Mouse (Mus musculus): ENCODE data around the gene Amz1. TPM values are rescaled to one million over a fixed set of nuclear protein-coding genes. Genes with fewer than 3 reads are reported as not detected.
A peak's percentile ranks its signal among the peaks of the same experiment; 100 is the strongest.

Amz1 gene
- total RNA-seq (2021) (1 to 10 TPM in 1 of 2 experiments, under 1 TPM in 1; 0.52 to 1.1 TPM), polyA plus RNA-seq (2012; rRNA removed) (1.5 and 1.6 TPM in 2 replicates)
- long read RNA-seq, partial matches to known transcripts: 1 of 1 reads
- long read RNA-seq, other reads (novel, unspliced or antisense): 0 of 1 reads

DNA sequence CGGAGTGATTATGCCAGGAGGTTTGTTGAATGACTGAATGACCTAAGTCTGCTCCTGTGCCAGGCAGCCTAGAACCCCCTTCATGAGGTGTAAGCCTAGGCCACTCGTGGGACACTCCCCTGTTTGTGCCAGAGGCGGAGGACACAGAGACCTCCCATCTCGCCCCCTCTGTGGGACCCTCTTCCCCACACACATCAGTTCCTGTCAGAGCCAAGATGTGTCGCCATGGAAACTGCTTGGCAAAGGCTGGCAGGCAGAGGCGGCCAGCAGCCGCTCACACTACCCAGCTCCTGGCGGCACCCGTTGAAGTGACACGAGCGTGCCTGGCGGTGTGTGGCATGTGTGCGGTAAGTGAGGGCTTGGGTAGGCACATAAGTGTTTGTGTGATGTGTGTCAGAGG, at the start of gene Amz1:
Gene Amz1 (plus strand): TSS at position 306 of the 400 bp plus-strand sequence.
- no peak for DNase-seq

DNA sequence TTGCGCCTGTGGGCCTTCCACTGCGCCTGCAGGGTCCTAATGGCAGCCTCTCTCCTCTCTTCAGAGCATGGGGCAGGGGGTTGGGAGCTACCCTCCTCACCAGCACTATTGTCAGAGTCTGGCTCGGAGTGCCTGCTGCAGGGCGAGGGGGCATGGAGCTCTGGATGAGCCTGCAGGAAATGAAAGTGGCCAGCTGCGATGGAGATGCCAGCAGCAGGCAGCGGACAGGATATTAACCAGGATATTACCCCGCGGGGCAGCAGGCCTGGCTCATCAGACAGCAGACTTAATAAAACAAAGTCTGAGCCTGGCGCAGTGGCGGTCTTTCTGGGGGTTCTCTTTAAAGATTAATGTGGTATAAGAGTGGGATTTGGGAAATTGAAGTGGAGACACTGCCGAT, 48.8 kb upstream of the Amz1 start:
- no peak for DNase-seq

GRCm38 (mm10) chr5:140675640-140676039, 48.3 kb upstream of the Amz1 start:
- no peak for DNase-seq

- no peak for DNase-seq
Measured at GRCm38 (mm10) chr5:140677137-140677536, 46.8 kb upstream of the Amz1 start.

DNA sequence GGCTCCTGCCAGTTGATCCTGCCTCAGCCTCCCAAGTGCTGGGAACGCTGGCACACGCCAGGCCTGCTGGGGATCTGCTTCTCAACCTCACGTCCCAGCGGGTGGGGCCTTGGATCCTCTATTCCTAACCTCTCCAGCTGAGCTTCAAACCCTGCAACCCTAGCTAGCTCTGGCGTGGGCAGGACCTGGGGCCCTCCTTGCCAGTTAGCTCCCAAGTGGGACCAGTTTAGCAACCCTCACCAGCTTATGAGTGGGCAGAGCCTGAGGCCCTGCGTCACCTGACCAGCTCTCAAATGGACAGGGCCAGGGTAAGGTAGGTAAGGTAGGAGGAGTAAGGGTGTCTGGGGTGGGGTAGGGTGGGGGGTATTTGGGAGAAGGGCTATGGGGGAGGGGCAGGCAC, 43.9 kb upstream of the Amz1 start:
- peak; percentile 28 for DNase-seq

- DNase-seq: no peak
Measured at GRCm38 (mm10) chr5:140680950-140681349, 43.0 kb upstream of the Amz1 start.

- no peak for DNase-seq
Measured at GRCm38 (mm10) chr5:140682113-140682512, 41.8 kb upstream of the Amz1 start.

- no peak for DNase-seq
Measured at GRCm38 (mm10) chr5:140684343-140685148, 39.4 kb upstream of the Amz1 start.

DNA sequence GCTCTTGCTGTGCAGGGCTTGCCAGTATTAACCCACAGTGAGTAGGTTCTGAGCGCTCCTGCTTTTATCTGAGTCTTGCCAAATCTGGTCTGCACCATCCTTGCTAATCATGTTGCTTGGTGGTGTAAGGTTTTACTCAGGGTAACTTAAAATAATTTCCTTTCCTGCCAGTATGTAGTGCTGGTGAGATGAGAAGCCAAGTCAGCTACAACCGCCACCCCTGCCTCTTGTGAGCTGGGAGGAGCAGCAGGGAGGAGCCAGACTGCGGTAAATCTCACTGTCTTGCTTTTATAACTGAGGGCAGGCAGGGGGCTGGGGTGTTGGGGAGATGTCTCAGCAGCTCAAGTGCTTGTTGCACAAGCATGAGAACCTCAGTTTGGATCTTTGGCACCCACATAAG, 35.5 kb upstream of the Amz1 start:
- no peak for DNase-seq

GRCm38 (mm10) chr5:140695987-140696386, 27.9 kb upstream of the Amz1 start:
- no peak for DNase-seq

- DNase-seq: no peak
Measured at GRCm38 (mm10) chr5:140699776-140700175, 24.2 kb upstream of the Amz1 start.

GRCm38 (mm10) chr5:140701661-140702060, 22.3 kb upstream of the Amz1 start:
- DNase-seq: no peak

DNA sequence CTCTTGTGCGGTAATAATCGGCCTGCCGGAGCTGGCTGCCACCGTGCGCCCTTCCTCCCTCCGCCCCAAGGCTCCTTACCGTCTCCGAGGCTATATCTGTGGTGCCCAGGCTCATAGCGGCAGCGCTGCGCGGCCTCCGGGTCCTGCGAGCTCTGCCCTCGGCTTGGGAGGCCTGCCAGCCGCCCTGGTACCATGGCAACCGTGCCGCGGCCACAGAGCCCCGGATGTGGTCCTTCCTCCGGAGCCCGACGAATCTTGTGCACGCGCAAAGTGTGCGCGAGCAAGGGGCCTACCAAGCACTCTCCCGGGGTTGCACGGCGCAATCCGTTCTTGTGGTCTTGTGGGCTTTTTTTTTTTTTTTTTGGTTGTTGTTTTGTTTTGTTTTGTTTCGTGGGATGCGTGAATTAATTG, 21.8 kb upstream of the Amz1 start, which contains the start of gene Iqce:
Gene Iqce (minus strand): TSS at position 276 of the 411 bp plus-strand sequence.
- DNase-seq: peak; percentile 98

GRCm38 (mm10) chr5:140702618-140703175, 21.2 kb upstream of the Amz1 start:
- DNase-seq: no peak

DNA sequence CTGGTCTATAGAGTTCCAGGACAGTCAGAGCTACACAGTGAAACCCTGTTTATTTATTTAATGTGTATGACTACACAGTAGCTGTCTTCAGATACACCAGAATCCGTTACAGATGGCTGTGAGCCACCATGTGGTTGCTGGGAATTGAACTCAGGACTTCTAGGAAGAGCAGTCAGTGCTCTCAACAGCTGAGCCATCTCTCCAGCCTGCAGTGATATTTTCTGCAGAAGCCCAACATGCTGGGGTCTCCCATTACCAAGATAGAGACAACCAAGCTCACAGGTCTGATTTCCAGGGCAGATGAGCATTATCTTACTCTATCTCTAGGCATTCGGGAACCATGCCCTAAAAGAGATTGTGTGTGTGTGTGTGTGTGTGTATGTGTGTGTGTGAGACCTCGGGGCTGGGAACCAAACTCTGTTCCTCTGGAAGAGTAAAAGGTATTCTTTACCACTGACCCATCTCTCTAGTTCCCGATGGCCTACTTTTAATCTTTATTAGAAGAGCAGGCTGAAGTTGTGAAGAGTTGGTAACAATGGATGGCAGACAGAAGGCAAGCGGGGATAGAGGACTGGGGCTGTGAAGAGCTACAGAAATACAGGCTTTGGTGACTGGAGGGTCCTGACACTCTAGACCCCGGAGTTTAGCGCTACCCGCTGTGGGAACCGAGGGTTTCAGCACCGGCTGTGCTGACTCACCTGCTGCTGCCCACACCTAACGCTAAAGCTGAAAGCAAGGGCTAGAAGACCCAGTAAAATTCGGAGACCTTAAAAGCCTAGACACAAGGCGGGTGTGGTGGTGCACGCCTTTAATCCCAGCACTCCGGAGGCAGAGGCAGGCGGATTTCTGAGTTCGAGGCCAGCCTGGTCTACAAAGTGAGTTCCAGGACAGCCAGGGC, 20.2 kb upstream of the Amz1 start:
- DNase-seq: no peak

GRCm38 (mm10) chr5:140704378-140705251, 19.3 kb upstream of the Amz1 start, which contains the start of gene Brat1:
Brat1 (plus strand) TSS chr5:140705011.
- DNase-seq: peak; percentile 100

- DNase-seq: no peak
Measured at GRCm38 (mm10) chr5:140705501-140706171, 18.3 kb upstream of the Amz1 start.

DNA sequence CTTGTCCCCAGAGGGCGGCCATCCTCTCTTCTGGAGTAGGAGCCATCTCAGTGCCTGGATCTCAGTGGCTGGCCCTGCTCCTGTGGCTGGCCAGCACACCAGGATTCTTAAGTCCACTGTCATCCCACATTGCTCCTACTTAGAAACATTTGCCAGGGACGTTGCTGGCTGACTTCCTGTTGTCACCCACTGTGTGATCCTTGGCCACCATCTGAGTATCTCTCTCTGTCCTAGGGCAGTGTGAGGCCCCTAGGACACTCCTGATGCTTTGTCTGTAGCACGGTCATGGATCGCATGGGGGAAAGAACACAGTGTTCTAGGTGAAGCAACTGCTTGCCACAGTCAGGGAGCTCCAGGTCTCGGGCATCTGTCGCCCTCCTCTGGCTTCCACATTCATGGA, 13.6 kb upstream of the Amz1 start:
- DNase-seq: no peak

- DNase-seq: no peak
Measured at GRCm38 (mm10) chr5:140711040-140711439, 12.9 kb upstream of the Amz1 start.

DNA sequence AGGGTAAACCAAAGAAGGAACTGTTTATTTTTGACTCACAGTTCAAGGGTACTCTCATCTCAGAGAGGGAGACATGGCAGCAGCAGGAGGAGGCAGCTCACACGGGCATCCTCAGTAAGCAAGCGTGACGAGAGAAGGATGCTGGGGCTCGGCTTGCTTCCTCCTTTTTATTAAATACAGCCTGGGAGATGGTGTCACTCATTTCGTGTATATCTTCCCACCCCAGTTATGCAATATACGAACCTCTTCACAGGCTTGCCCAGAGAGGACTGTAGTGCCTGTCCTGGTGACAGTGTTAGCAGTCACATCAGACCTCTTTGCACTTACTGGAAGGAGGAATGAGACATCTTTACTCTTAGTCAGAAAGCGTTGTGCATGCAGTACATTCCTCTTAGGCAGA, 3.2 kb upstream of the Amz1 start:
- no peak for DNase-seq

DNA sequence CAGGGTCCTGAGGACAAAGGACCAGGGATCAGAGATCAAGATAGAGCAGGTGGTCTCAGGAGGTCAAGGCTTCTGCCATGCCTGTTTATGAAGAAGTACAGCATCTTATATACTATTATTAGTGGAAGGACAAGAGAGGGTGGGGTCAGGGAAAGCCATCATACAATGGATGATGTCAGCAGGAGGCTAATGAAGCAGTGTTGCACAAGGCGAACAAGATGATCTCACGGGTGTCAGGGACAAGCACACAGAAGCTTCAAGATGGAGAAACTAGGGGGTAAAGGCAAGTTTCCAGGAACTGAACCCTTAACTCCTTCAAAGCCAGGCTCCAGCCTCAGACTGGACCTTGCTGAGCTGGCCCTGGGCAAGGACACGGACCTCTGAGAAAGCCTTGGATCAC, 1.8 kb upstream of the Amz1 start:
- DNase-seq: peak; percentile 60
